Mouse (Mus musculus) megakaryocyte, embryonic 14.5 days (primary cell): ENCODE results near the gene Nup107.

Source experiments
- FLI1 ChIP-seq: IDR thresholded peaks from 2 replicates; pipeline ENCODE4 v1.6.1; 2012; ENCODE audit warnings: low read length, inconsistent platforms, mixed read lengths
- GATA1 ChIP-seq: IDR thresholded peaks from 3 replicates; pipeline ENCODE4 v1.6.1; 2012; ENCODE audit warnings: mixed read lengths, low read length, inconsistent platforms, borderline replicate concordance

DNA sequence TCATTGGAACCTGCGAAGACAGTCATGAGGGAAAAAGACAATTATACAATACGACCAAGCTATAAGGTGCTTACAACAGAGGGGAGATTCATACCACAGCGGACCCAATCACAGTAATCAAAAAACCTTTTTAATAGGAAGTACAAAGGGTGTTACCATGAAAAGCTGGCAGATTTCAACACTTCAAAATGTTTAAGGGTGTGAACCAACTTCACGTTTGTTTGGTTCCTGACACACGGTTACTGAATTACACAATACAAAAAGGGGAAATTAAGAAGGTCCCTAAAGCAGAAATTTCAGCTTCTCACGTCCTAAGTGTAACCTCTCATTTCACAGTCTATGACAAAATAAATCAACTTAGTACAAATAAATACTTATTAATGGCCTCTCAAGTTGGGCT, 26.1 kb upstream of the Nup107 start:
- no peak for TF ChIP-seq GATA1
- no peak for TF ChIP-seq FLI1
